Mouse (Mus musculus) monocyte, adult 2 months (primary cell): ENCODE measurements around the gene Ackr2.

Source experiments
- DNase-seq, 2 experiments: peaks; one replicate each; pipeline ENCODE4 v3.0.0; 2022; ENCODE audit warnings: low spot score in 2 of 2, low read depth in 1 of 2

Gene Ackr2

DNA sequence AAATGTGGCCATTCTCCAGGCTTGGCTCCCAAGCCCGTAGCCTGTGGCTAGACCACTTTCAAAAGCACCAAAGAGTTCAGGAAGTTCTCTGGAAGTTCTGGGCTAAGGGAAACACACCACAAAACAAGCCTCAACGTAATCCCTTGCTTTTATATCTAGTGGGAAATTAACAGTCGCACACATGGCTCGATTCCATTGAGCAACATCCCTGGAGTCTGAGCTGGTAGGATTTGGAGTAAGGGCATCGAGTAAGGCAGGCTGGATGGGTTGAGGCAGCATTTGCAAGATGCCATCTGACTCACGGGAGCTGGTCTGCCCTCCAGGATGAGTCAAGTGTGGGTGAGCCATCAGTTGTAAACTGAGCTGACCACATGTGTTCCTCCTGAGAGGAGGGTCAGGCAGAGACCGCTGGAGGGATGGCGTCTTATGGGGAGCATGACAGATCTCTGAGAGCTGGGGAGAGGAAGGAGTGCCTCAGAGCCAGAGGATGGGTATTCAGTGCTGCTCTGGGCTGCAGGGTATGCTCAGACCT is 16.1 kb downstream of the Ackr2 start:
- DNase-seq: no peak

DNA sequence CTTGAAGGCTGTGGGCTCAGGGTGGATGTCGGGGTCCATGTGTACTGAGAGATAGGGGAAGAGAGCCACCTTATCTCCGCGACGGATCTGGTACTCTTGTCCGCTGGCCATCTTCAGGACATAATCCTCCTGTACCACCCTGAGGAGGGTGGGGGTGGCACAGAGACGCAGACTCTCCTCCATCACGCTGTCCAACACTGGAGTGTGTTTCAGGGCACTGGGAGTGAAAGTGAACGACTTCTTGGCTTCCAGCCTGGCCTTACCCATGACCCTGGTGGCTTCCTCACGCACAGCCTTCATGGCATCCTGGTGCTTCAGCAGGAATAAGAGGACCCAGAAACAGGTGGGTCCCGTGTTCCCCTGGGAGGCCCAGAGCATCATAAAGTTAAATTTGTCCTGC is 16.9 kb downstream of the Ackr2 start:
- no peak for DNase-seq

DNA sequence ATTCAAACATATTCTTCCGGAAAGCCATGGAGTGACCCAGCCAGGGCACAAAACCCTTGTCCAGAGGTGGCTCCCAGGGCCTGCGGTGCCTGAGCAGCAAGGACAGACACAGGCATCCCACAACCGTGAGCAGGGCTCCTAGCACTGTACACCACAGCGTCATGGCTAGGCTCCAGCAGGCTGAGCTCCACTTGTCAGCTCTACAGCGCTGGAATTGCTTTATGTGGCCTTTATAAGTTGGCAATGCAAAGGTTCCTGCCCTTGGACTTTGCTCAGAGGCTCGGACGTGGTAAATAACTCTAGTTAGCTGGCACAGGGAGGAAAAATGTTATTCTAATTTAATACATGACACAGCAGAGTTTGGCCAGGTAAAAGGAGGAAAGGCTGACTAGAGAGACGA is 17.9 kb downstream of the Ackr2 start, which contains the start of gene Cyp8b1:
Gene Cyp8b1 (minus strand): TSS at position 204 of the 400 bp plus-strand sequence.
- DNase-seq: no peak

DNA sequence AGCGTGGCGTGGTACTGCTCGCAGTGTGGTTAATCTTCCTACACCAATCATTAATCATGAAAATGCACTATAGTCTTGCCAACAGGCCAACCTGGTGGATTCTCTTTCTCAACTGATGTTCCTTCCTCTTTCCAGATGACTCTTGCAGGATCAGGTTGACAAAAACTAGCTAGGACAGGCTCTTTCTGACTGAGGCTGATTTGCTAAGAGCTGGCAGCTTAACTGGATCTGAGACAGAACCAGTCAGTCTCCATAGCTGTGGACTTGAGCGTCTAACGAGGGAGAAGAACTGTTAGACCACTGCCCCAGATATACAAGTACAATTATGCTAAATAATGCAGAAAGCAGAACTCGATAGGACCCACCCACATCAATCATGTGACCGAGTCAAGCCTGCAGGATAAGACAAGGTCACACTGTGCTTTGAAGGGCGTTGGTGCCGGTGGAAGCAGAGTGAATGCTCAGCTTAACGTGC is 20.9 kb downstream of the Ackr2 start:
- DNase-seq: peak; percentile 45 to 52

DNA sequence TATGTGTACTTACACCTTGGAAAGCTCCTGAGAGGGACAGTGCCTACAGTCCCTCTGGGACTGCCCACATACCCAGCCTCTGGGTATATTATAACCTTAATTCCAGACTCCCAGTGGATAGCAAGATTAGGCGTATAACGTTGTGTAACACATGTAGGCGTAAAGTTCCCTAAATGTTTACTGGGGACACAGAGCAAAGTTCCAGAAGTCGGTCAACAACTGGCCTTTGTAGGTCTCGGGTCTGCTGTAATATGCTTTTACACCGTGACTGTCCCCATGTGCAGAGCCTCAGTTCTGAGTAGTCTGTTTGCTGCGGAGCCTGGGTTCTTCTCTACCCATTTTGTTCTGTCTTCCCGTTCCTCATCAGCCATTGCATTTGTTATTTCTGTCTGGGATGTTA is 25.3 kb downstream of the Ackr2 start:
- DNase-seq: no peak

DNA sequence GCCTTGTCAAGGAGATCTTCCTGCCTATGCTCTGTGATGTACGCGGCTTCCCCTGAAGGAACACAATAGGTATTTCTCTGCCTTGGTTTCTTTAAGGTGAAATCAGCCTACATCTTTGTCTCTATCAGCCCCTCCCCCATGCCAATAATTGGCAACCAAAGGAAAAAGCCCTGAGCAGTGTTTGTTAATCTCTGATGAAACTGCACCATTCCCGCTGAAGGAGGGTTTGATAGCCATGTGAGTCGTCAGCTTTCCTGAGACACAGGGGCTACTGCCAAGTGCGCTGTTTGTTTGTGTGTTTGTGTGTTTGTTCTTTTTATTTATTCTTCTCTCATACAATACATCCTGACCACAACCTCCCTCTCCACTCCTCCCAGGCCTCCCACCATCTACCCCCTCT is 25.8 kb downstream of the Ackr2 start:
- no peak for DNase-seq

DNA sequence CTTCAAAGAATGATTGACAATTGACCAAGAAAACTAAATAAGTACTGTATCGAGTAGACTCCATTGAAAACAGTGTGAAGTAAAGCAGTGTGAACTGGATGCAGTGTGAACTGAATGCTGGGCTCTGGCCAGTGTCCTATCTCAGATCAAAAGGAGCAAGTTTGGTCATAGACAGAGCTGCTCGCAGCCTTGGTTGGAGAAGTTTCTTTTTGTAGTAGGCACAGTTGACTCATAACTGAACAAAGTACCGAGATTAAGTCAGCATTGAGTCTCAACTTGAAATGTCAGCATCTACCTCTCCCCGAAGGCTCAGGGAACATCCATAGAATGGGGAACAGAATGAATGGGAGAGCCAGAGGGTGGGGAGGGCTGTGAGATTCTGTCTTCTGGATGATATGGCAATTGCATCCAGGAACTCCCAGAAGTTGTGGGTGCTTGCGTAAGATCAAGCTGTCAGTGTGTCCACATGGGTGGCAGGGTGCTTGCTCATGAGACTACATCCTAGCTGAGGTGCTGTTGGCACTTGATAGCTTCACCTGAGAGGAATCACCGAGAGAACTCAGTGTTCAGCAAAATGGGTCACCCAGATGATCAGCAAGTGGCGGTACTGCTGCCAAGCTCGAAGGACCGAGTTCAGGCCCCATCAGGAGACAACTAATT is 26.9 kb downstream of the Ackr2 start:
- DNase-seq: no peak

DNA sequence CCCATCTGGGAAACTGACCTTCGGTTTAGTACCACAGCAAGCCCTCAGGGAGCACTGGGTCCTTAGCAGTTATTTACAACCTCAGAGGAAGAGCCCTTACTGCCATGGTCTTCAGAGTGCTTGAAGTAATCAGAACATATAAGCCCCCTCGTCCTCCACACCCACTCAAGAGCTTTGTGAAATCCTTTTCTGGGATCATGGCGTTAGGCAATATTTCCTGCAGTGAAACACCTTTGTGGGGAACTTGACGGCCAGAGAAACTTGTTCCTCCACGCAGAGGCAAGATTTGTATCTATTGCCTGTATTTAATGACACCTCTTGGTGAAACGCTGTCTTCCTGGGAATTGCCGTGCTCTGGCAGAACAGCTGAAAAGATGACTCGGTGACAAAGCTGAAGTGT is 27.8 kb downstream of the Ackr2 start:
- no peak for DNase-seq

DNA sequence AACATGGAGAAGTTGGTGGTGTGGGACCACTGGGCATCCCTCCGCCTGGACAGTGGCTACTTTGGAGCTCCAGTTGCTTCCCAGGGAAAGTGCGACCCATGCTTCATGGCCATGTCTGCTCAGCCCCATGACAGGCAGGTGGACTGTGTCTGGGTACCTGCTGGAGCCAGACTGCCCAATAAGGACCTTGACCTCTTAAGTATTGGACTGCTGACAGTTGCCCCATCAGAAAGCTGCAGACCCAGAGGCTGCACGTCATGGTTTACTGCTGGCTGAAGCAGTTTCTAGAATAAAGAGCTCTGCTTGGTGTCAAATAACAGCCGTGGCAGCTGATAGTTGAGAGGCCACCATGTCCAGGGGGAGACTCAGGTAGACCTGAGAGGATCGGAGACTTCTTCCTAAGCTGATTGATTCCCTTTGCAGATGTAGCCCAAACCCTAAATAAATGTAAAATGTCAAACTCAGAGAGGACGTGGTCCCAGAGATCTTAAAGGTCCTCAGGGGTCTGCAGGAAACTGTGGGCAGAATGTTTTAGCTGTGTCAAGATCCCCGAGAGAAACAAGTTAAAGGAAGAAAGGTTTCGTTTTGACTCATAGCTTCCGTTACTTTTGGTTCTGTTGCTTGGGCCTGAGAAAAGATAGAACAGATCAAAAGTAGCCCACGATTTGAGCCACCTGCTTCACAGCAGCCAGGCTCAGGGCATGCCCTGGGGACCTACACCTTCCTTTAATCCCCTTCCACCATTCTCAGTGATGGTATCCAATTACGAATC is 28.7 kb downstream of the Ackr2 start:
- DNase-seq: no peak

DNA sequence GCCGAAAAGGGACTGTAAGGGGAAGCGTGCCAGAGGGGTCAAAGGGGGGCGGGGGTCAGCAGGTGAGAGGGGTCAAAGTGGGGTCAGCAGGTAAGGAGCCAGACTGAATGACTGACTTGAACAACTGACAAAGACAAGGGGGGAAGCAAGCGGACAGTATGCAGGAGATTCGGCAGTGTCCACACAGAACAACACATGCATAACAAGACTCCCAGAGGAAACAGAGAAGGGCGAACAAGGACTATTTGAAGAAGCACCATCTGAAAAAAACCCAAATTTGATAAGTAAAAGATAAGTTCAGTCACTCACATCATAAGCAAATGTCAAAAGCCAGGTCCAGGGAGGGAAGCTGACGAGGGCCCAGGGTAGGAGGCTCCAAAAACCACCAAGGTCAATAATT is 29.6 kb downstream of the Ackr2 start:
- DNase-seq: no peak

DNA sequence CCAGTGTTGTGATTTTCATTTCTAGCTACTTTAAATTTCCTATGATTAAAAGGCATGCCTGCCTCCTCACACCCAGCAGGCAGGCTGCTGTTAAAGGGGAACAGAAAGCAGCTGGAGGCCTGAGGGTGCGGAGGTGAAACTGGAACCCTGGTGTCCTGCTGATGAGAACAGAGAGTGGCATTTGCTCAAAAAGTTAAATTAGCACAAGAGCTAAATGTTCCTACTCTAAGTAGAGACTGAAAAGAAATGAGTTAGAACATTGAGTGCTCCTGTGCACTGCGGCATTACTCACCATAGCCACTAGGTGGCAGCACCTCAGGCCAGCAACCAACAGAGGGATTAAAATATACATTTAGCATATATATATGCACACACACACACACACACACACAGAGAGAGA is 30.3 kb downstream of the Ackr2 start:
- DNase-seq: peak; percentile 50 to 56

DNA sequence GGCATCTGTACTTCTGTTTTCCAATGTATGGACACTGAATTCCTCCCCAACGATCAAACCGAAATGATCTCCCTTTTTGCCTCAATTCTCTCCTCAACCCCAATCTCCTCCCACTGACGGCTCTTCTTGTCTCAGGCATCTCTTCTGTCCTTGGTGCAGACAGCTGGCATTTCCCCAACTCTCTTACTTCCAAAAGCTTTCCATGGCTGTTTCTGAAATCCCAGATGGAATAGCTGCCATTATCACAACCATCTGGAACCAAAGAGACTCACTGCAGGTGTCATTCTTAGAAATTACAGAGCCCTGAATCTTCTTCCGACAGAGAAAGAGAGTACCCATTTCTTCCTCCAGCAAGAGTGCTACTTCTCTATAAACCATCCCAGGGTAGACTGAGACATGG is 36.7 kb downstream of the Ackr2 start:
- DNase-seq: no peak

DNA sequence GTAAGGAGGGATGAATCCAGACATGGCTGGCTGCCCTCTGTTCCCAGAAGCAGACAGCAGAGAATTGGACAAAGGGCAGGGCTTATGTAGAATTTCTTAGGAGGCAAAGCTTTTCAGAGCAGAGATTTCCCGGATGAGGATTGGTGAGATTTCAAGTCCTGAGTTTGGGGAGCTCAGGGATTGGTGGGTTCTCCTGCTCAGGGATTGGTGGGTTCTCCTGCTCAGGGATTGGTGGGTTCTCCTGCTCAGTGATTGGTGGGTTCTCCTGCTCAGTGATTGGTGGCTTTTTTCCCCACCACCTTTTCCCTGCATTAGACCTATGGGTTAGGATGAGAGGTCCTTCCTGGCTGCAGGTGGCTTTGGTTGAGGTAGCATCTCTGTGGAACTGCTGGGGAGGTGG is 38.8 kb downstream of the Ackr2 start:
- DNase-seq: no peak

DNA sequence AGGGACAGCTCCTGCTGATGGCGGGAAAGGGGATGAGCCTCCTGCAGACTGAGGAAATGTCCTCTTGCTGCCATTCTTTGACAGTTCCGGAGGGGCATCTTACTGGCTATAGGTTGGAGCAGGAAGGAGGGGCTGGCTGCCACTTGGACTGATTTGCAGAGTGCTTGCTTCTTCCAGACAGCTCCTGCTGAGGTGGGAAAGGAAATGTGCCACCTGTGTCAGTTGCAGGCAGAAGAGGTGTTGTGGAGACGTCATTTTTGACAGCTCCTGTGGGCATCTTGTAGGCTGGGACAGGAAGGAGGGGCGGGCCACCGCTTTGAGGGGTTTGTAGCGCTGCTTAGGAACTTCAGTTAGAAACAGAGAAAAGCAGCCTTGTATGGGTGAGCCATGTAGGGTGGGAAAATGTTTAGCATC is 39.3 kb downstream of the Ackr2 start:
- no peak for DNase-seq

DNA sequence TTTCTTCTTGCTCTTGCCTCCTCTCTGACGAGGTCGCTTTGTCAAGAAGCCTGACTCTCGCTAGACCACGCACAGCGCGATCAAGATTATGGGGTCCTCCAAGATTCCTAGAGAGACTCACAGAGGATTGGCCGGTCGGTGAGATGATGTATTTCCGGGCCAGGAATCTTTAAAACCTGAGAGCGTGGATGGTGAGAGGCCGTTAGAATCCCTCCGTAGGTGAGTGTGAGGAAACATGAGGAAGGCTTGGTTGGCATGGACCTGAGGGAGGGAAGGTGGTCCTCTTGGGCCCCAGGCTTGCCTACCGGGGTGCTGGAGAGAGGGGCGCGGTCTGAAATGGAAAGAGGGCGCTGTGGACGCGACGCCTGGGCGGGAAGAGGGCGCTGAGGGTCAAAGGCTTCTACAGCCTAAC is 39.8 kb downstream of the Ackr2 start:
- DNase-seq: no peak

DNA sequence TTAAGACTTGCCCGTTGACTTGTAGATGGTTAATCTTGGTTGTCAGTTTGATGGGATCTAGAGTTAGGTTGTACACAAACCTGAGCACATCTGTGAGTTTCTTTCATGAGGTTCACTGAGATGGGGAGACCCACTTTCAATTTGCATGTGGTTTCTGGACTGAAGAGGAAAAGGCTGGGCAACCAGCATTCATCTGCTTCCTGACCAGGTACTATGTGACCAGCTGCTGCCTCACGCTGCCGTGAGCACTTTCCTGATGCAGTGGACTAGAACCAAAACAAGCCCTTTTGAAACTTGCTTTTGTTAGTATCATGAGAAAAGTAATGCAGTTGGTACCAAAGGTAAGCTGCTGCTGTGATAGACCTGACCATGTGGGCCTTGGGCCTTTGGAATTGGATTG is 44.9 kb downstream of the Ackr2 start:
- DNase-seq: no peak

DNA sequence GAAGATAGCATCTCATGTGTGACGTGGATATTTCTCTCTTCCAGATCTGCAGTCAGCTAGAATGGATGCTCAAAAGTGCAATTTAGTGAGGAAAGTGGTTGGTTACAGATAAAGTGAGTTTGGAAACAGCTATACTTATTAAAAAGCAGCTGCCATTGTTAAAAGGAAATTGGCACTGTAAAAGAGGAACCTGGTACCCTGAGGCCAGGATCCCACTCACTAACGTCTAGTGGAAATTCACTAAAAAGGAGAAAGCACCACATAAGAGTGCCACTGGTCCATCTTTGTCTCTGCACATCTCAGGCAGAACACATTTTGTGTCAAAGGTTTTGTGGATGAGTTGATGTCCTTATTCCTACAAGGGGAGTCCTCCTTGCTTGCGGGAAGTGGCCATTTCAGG is 45.5 kb downstream of the Ackr2 start:
- no peak for DNase-seq

DNA sequence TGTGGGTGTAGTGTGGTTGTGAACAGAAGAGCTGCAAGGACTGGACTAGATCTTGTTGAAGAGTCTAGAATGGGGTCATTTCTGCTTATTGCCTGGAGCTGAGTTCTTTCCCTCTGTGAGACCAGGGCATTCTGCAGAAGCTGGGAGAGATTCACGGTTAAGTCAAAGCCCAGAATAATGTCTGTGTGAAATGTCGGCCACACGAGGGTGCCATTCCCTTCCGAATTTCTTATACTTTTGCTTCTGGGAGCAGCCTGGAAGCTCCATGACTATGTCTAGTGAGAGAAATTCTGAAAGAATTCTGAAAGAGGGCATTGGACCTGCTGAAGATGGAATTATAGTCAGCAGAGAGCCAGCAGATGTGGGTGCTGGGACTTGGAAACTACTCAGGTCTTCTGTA is 49.6 kb downstream of the Ackr2 start:
- DNase-seq: no peak

DNA sequence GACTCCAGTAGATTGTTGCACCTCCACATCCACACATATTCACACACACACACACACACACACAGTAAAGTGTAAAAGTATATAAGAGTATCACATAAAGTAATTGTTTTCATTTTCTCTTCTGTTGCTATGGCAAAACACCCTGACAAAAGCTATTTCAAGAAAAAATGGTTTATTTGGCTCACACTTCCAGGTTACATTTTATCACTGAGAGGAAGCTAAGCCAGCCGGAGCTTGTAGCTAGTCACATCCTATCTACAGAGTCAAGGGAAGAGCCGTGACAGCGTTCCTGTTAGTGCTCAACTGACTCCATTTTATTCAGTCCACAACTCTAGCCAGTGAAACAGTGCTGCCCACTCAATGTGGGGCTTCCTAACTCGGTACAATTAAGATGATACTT is 50.3 kb downstream of the Ackr2 start:
- DNase-seq: no peak

DNA sequence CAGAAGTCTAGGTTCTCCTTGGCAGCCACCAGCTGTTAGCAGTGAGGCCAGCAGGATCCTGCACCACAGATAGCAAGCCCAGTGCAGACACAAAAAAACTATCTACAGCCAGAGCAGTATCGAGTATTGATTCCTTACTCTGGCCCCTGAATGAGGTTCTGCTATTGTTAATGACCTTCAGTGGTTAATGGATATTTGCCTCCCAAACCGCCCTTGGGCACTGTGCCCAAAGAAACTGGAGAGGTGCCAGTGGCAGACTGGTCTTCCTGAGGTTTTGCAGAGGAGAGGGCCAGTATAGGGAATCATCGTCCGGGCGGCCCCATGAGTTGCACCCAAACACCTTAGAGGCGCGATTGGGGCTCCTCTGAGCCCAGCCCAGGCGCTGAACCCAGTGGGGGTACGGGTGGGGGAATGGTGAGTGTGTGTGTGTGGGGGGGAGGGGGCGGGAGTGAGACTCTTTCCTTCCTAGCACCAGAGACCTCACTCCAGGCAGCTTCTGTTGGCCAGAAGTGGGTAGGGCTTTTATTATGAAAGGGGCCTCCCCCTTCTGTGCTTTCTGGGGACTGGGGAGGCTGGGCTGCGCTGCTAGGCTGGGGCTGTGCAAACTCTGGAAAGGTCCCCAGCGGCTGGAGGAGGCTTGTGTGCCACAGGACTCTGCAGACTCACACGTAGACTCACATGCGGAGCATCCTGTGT is 52.4 kb downstream of the Ackr2 start, which contains the start of gene Fam198a:
Gene Fam198a (plus strand): TSS at position 571 of the 696 bp plus-strand sequence.
- no peak for DNase-seq

DNA sequence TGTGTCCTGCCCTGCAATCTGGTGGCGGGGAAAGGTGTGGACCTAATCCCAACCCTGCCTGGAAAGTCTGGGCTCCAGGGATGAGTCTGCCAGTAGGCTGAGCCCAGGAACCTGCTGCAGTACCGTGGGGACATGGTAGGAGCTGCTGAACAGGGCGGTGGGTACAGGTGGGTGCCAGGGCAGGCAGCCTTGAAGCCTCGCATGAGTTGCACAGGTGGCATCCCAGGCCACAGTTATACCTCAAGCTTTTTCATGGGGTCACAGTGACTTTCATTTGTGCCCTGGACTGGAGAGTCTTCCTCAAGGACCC is 52.9 kb downstream of the Ackr2 start:
- DNase-seq: no peak

DNA sequence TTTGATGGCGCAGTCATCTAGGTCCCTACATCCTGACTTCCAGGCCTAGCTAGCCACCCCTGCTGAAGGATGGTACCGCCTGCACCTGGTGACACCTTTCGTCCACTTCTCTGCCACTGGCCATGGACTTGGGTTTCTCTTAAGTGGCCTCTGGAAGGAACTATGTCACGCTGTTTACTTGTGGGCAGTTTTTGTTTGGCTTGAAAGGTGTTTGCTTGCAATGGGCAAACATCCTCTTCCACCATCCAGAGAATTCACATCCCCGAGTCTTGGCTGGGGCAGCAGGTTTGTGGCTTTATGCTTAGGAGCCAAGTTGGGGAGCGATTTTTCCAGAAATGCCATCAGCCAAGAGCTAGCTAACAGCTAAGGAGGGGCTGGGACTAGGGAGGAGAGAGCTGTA is 54.4 kb downstream of the Ackr2 start:
- DNase-seq: no peak
